Mouse (Mus musculus) CH12.LX (cell line): Measurements from ENCODE around the gene Gm10837. TPM values are rescaled to one million over a fixed set of nuclear protein-coding genes. Genes with fewer than 3 reads are reported as not detected.

Source experiments
- DNase-seq: peaks from one replicate; pipeline ENCODE4 v3.0.0-alpha.2; 2013; ENCODE audit errors: extremely low read depth
- H3K27ac ChIP-seq: 2 replicates; pipeline ENCODE4 v1.5.1; 2012; ENCODE audit warnings: low read depth, mild to moderate bottlenecking, control low read depth, moderate library complexity; ENCODE audit not compliant: insufficient read depth
- H3K27me3 ChIP-seq: replicated peaks from 2 replicates; pipeline ENCODE3; 2012; ENCODE audit warnings: inconsistent platforms
- H3K36me3 ChIP-seq, 2 experiments: replicated peaks in 1 of 2; 2 replicates each; pipeline versions ENCODE3 to v1.6.1; 2012; ENCODE audit warnings: inconsistent platforms in 1 of 2, low read length in 1 of 2, mild to moderate bottlenecking in 1 of 2, mixed read lengths in 1 of 2, moderate library complexity in 1 of 2; ENCODE audit not compliant: control insufficient read depth in 1 of 2, insufficient read depth in 1 of 2
- H3K4me1 ChIP-seq, 2 experiments: 2 replicates each; pipeline ENCODE4 v1.6.1; 2012; ENCODE audit warnings: inconsistent platforms in 1 of 2, moderate library complexity in 1 of 2; ENCODE audit not compliant: insufficient read depth in 2 of 2, control insufficient read depth in 1 of 2
- H3K4me2 ChIP-seq: 2 replicates; pipeline ENCODE4 v1.6.1; 2012; ENCODE audit warnings: low read depth, mild to moderate bottlenecking, control low read depth; ENCODE audit not compliant: poor library complexity, insufficient read depth, severe bottlenecking
- H3K4me3 ChIP-seq, 3 experiments: fragments of 150-350 bp in 1 of 3; sonication (generic) in 1 of 3; replicated peaks in 1 of 3; 2 replicates each; pipeline versions ENCODE3 to v1.5.1; 2011 to 2012; ENCODE audit warnings: low read depth in 2 of 3, low read length in 2 of 3, mild to moderate bottlenecking in 2 of 3, moderate library complexity in 2 of 3, control low read depth in 1 of 3, improper control_type of control experiment in 1 of 3, inconsistent platforms in 1 of 3, mixed read lengths in 1 of 3; ENCODE audit not compliant: poor library complexity in 1 of 3
- H3K79me2 ChIP-seq: replicated peaks from 2 replicates; pipeline ENCODE4 v1.6.1; 2012; ENCODE audit warnings: mild to moderate bottlenecking, moderate library complexity; ENCODE audit not compliant: control insufficient read depth, poor library complexity, insufficient read depth, severe bottlenecking; ENCODE audit errors: extremely low read depth
- H3K9ac ChIP-seq: 2 replicates; pipeline ENCODE4 v1.6.1; 2012; ENCODE audit warnings: low read depth, mild to moderate bottlenecking, control low read depth, moderate library complexity; ENCODE audit not compliant: insufficient read depth
- H3K9me3 ChIP-seq: replicated peaks from 2 replicates; pipeline ENCODE3; 2012; ENCODE audit warnings: low read length, inconsistent platforms, mixed read lengths
- CTCF ChIP-seq, 2 experiments: IDR thresholded peaks in 1 of 2; conservative IDR thresholded peaks in 1 of 2; 2 replicates each; pipeline ENCODE4 v1.5.1; 2011 to 2012; ENCODE audit warnings: low read depth in 2 of 2, low read length in 2 of 2, improper control_type of control experiment in 1 of 2, inconsistent platforms in 1 of 2, mild to moderate bottlenecking in 1 of 2, moderate library complexity in 1 of 2
- ELF1 ChIP-seq: IDR thresholded peaks from 2 replicates; pipeline ENCODE4 v1.6.1; 2014; ENCODE audit warnings: low read depth, mild to moderate bottlenecking, inconsistent platforms, low read length, improper control_type of control experiment
- EP300 ChIP-seq: IDR thresholded peaks from 2 replicates; pipeline ENCODE4 v1.6.1; 2011; ENCODE audit warnings: low read length, improper control_type of control experiment
- ETS1 ChIP-seq: conservative IDR thresholded peaks from 2 replicates; pipeline ENCODE4 v1.6.1; 2012; ENCODE audit warnings: low read depth, mild to moderate bottlenecking, inconsistent platforms, low read length, improper control_type of control experiment, moderate library complexity
- GABPA ChIP-seq: IDR thresholded peaks from 2 replicates; pipeline ENCODE4 v1.6.1; 2012; ENCODE audit warnings: low read depth, low read length, improper control_type of control experiment, inconsistent platforms; ENCODE audit not compliant: insufficient replicate concordance
- HCFC1 ChIP-seq: IDR thresholded peaks from 2 replicates; pipeline ENCODE4 v1.6.1; 2012; ENCODE audit warnings: low read depth, mild to moderate bottlenecking, inconsistent platforms, low read length, improper control_type of control experiment
- IRF4 ChIP-seq: IDR thresholded peaks from 2 replicates; pipeline ENCODE4 v1.6.1; 2014; ENCODE audit warnings: low read depth, mild to moderate bottlenecking, inconsistent platforms, low read length, improper control_type of control experiment
- JUN ChIP-seq: IDR thresholded peaks from 2 replicates; pipeline ENCODE4 v1.6.1; 2011; ENCODE audit warnings: low read depth, mild to moderate bottlenecking, low read length, improper control_type of control experiment, moderate library complexity; ENCODE audit not compliant: insufficient read depth
- JUND ChIP-seq: conservative IDR thresholded peaks from 2 replicates; pipeline ENCODE4 v1.6.1; 2011; ENCODE audit warnings: low read depth, low read length, improper control_type of control experiment
- MAFK ChIP-seq: IDR thresholded peaks from 2 replicates; pipeline ENCODE4 v1.6.1; 2011; ENCODE audit warnings: low read length, improper control_type of control experiment; ENCODE audit not compliant: insufficient replicate concordance
- MAX ChIP-seq: IDR thresholded peaks from 2 replicates; pipeline ENCODE4 v1.6.1; 2011; ENCODE audit warnings: low read length, improper control_type of control experiment
- MAZ ChIP-seq: IDR thresholded peaks from 2 replicates; pipeline ENCODE4 v1.6.1; 2012; ENCODE audit warnings: low read depth, mild to moderate bottlenecking, inconsistent platforms, low read length, improper control_type of control experiment, moderate library complexity
- MYC ChIP-seq: IDR thresholded peaks from 2 replicates; pipeline ENCODE4 v1.6.1; 2011; ENCODE audit warnings: low read depth, mild to moderate bottlenecking, improper control_type of control experiment, low read length
- PAX5 ChIP-seq: IDR thresholded peaks from 2 replicates; pipeline ENCODE4 v1.6.1; 2012; ENCODE audit warnings: low read length, inconsistent platforms, mixed read lengths
- POLR2A ChIP-seq: IDR thresholded peaks from 2 replicates; pipeline ENCODE4 v1.6.1; 2011; ENCODE audit warnings: low read depth, mild to moderate bottlenecking, improper control_type of control experiment, low read length
- RAD21 ChIP-seq: IDR thresholded peaks from 2 replicates; pipeline ENCODE4 v1.6.1; 2011; ENCODE audit warnings: low read depth, mild to moderate bottlenecking, low read length, improper control_type of control experiment, moderate library complexity
- RCOR1 ChIP-seq: conservative IDR thresholded peaks from 2 replicates; pipeline ENCODE4 v1.6.1; 2012; ENCODE audit warnings: low read depth, mild to moderate bottlenecking, inconsistent platforms, low read length, improper control_type of control experiment
- SIN3A ChIP-seq: IDR thresholded peaks from 2 replicates; pipeline ENCODE4 v1.6.1; 2012; ENCODE audit warnings: low read length, improper control_type of control experiment, inconsistent platforms
- SMC3 ChIP-seq: IDR thresholded peaks from 2 replicates; pipeline ENCODE4 v1.6.1; 2011; ENCODE audit warnings: low read depth, low read length, improper control_type of control experiment
- TBP ChIP-seq: conservative IDR thresholded peaks from 2 replicates; pipeline ENCODE4 v1.6.1; 2011; ENCODE audit warnings: low read depth, low read length, improper control_type of control experiment
- UBTF ChIP-seq: IDR thresholded peaks from 2 replicates; pipeline ENCODE4 v1.6.1; 2012; ENCODE audit warnings: low read depth, mild to moderate bottlenecking, inconsistent platforms, low read length, improper control_type of control experiment, moderate library complexity
- USF1 ChIP-seq: IDR thresholded peaks from 2 replicates; pipeline ENCODE4 v1.6.1; 2014; ENCODE audit warnings: low read depth, mild to moderate bottlenecking, inconsistent platforms, low read length, improper control_type of control experiment
- USF2 ChIP-seq: conservative IDR thresholded peaks from 2 replicates; pipeline ENCODE4 v1.6.1; 2011; ENCODE audit warnings: low read depth, low read length, improper control_type of control experiment
- ZC3H11A ChIP-seq: IDR thresholded peaks from 2 replicates; pipeline ENCODE4 v1.6.1; 2012; ENCODE audit warnings: low read depth, mild to moderate bottlenecking, inconsistent platforms, low read length, improper control_type of control experiment
- ZKSCAN1 ChIP-seq: IDR thresholded peaks from 2 replicates; pipeline ENCODE4 v1.6.1; 2012; ENCODE audit warnings: low read depth, inconsistent platforms, low read length, improper control_type of control experiment, borderline replicate concordance
- ZMIZ1 ChIP-seq: IDR thresholded peaks from 2 replicates; pipeline ENCODE4 v1.6.1; 2012; ENCODE audit warnings: low read depth, mild to moderate bottlenecking, inconsistent platforms, low read length, improper control_type of control experiment
- ZNF384 ChIP-seq: IDR thresholded peaks from 2 replicates; pipeline ENCODE4 v1.6.1; 2012; ENCODE audit warnings: low read depth, low read length, improper control_type of control experiment, inconsistent platforms
- dilution Hi-C: fragments of 300-500 bp; cut with MboI; formaldehyde crosslinking; loops from 2 replicates; pipeline ENCODE4 v1.14.3; 2020; ENCODE audit warnings: low sequenced_read_pairs; ENCODE audit not compliant: extremely low pct_unique_long_range_greater_than_20kb, extremely low pct_ligation_motif_present
- in situ Hi-C: fragments of 300-500 bp; cut with MboI; formaldehyde crosslinking; loops from 3 replicates; pipeline ENCODE4 v1.14.3; 2019; ENCODE audit warnings: low sequenced_read_pairs, low pct_ligation_motif_present, low pct_unique_long_range_greater_than_20kb, mixed read lengths
- polyA plus RNA-seq: library from polyadenylated mRNA; unstranded; fragments of >175 nt; gene quantifications from 2 replicates; pipeline ENCODE4 v1.2.1, GENCODE M21; 2012; ENCODE audit warnings: low read depth; ENCODE audit not compliant: insufficient read length
- total RNA-seq, 2 experiments: library from RNA; depleted of rRNA; stranded (reverse); fragments of 300-350 nt in 1 of 2; fragments of >200 nt in 1 of 2; gene quantifications; 2 replicates each; pipeline ENCODE4 v1.2.3; 2012 to 2014

Gene Gm10837
- total and polyA plus RNA-seq, 3 experiments = not detected

DNA sequence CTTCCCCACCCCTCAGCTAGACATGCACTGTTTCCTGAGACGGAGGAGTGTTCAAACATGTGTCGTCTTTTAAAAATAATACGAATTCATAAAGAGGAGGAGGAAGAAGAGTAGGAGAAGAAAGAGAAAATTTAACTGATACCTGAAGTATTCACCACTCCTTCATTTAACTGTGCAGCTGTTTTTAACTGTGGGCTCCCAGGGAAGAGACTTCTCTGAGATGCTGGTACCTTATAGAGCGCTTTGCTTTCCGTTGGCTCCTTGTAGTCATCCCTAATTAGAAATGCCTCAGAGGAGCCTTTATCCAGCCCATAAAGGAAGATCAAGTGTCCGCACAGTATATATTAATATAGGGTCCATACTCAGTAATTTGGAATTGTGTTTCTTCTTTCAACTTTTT is 1.1 kb downstream of the Gm10837 start:
- no peaks in the 10 kb centered on the region for H3K27me3 ChIP-seq
- in situ Hi-C loops = no loop called here
- no peaks in the 10 kb centered on the region for H3K36me3 ChIP-seq

DNA sequence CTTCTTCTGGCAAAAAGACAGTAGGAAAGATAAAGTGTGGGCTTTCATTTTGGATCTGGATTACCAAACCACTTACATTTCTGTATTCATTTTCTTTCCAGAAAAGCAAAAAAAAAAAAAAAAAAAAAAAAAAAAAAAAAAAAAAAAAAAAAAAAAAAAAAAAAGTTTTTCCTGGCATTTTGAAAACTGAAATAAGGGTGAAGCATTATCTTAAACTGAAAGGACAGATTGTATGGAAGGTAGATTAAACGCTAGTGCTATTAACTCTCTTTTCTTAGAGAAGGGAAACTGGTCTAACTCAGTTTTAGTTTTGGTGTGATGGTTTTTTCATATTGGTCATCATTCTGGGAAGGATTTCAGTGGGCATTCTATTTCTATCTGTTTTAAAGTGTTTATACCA is 1.6 kb downstream of the Gm10837 start:
- no peak overlapping the region for H3K9ac ChIP-seq
- H3K4me1 ChIP-seq = no peaks in the 10 kb centered on the region
- TF ChIP-seq ZNF384 (peak; percentile 67), ZKSCAN1 (no peak)
- H3K9me3 ChIP-seq = no peaks in the 10 kb centered on the region
- in situ Hi-C loops (no loop called here), dilution Hi-C loops (no loop called here)
- DNase-seq = no peak
- H3K4me2 ChIP-seq = no peak overlapping the region
- no peak overlapping the region for H3K27ac ChIP-seq
- H3K79me2 ChIP-seq = no peaks in the 10 kb centered on the region
- H3K4me3 ChIP-seq = no peak overlapping the region
- H3K36me3 ChIP-seq = no peaks in the 10 kb centered on the region
- no peaks in the 10 kb centered on the region for H3K27me3 ChIP-seq

More for the DNA sequence above, 1.1 kb downstream of the Gm10837 start:
- Histone ChIP-seq H3K4me2 (no peak overlapping the region), H3K9me3 (no peaks in the 10 kb centered on the region), H3K4me3 (no peak overlapping the region), H3K79me2 (no peaks in the 10 kb centered on the region), H3K27ac (no peak overlapping the region), H3K9ac (no peak overlapping the region), H3K4me1 (peaks cover 0 to 2% of the 10 kb centered on the region in 2 experiments; a peak in 1 of 4 replicates)
- DNase-seq = no peak
- TF ChIP-seq PAX5 (no peak), ZC3H11A (no peak), EP300 (no peak), USF2 (no peak), GABPA (no peak), USF1 (no peak), UBTF (no peak), JUND (no peak)
- dilution Hi-C loops = no loop called here

DNA sequence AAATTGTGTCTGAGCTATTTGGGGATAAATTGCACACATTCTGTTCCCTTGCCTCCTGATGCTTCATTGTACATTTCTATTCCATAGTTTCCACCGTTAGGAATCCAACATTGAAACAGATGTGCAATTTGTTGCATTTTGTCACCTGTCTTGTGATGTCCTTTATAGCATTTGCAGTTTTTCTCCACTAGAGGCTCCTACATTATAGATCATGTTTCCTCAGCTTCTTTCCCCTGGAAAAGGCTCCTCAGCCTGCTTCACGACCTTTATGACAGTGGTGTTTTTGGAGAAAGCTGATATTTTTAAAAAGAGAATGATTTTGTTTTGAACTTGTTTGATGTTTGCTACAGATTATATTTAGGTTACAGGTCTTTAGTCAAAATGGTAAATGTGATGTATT is 18.7 kb downstream of the Gm10837 start:
- Histone ChIP-seq H3K9ac (no peak overlapping the region), H3K79me2 (no peaks in the 10 kb centered on the region), H3K36me3 (no peaks in the 10 kb centered on the region), H3K9me3 (no peaks in the 10 kb centered on the region), H3K4me2 (no peak overlapping the region), H3K27ac (no peak overlapping the region), H3K4me1 (no peaks in the 10 kb centered on the region), H3K4me3 (no peak overlapping the region), H3K27me3 (peaks cover 1% of the 10 kb centered on the region)
- in situ Hi-C loops (loop anchor here (25.0 kb wide), 1 partner anchor 378 kb away; no protein-coding TSS in a partner anchor), dilution Hi-C loops (no loop called here)
- no peak for DNase-seq
- TF ChIP-seq SIN3A (no peak), GABPA (no peak), ETS1 (no peak), RCOR1 (no peak), CTCF (conservative IDR thresholded peaks at IDR 0.05 in 1 of 2, IDR thresholded peaks at IDR 0.05 in 1 of 2; ENCODE audit: low read depth in 2 of 2, low read length in 2 of 2) (peak; percentile 44 to 62; a peak in 3 of 4 replicates), POLR2A (no peak), IRF4 (no peak), ELF1 (no peak), JUN (no peak), ZC3H11A (0 out of 2 replicates have a peak, but pooled peaks have one; percentile 2), MYC (no peak), ZMIZ1 (no peak), MAFK (no peak), MAX (no peak), PAX5 (no peak), TBP (no peak), HCFC1 (no peak), MAZ (no peak), SMC3 (peak; percentile 61), ZNF384 (no peak), USF2 (no peak), RAD21 (peak; percentile 69)
